Mouse (Mus musculus) MEL (cell line): ENCODE measurements at regions not wholly inside any gene's neighbourhood (a gene's known extent, or its start where the extent isn't known, plus 50 kb on each side); places are given as distances from the start of the nearest gene placed in this dataset.

Source experiments
- DNase-seq: peaks from one replicate; pipeline ENCODE4 v3.0.0; 2011; ENCODE audit warnings: low read depth, low spot score
- H3K27ac ChIP-seq: 2 replicates; pipeline ENCODE4 v1.5.1; 2012; ENCODE audit warnings: low read depth, mild to moderate bottlenecking, control low read depth, low read length, moderate library complexity; ENCODE audit not compliant: control insufficient read depth
- H3K27me3 ChIP-seq, 2 experiments: fragments of 150-350 bp in 1 of 2; sonication (generic) in 1 of 2; 2 replicates each; pipeline ENCODE4 v1.6.1; 2012; ENCODE audit warnings: low read length in 2 of 2, mild to moderate bottlenecking in 2 of 2, improper control_type of control experiment in 1 of 2, moderate library complexity in 1 of 2; ENCODE audit not compliant: insufficient read depth in 2 of 2, control insufficient read depth in 1 of 2
- H3K36me3 ChIP-seq, 2 experiments: 2 replicates each; pipeline ENCODE4 v1.6.1; 2012 to 2014; ENCODE audit warnings: low read length in 2 of 2, improper control_type of control experiment in 1 of 2, inconsistent platforms in 1 of 2, mild to moderate bottlenecking in 1 of 2; ENCODE audit not compliant: insufficient read depth in 2 of 2, control insufficient read depth in 1 of 2
- H3K4me1 ChIP-seq, 2 experiments: fragments of 150-350 bp in 1 of 2; sonication (generic) in 1 of 2; 2 replicates each; pipeline ENCODE4 v1.6.1; 2012; ENCODE audit warnings: low read length in 2 of 2, improper control_type of control experiment in 1 of 2, mild to moderate bottlenecking in 1 of 2; ENCODE audit not compliant: insufficient read depth in 2 of 2, control insufficient read depth in 1 of 2
- H3K4me3 ChIP-seq, 2 experiments: fragments of 150-350 bp in 1 of 2; sonication (generic) in 1 of 2; 2 replicates each; pipeline ENCODE4 v1.5.1; 2012; ENCODE audit warnings: low read depth in 2 of 2, low read length in 2 of 2, mild to moderate bottlenecking in 2 of 2, moderate library complexity in 2 of 2, control low read depth in 1 of 2, improper control_type of control experiment in 1 of 2; ENCODE audit not compliant: control insufficient read depth in 1 of 2, insufficient read depth in 1 of 2
- H3K79me2 ChIP-seq: 2 replicates; pipeline ENCODE4 v1.6.1; 2012; ENCODE audit warnings: mild to moderate bottlenecking, low read length, moderate library complexity; ENCODE audit not compliant: control insufficient read depth, poor library complexity, insufficient read depth
- H3K9ac ChIP-seq: 2 replicates; pipeline ENCODE4 v1.6.1; 2012; ENCODE audit warnings: low read depth, mild to moderate bottlenecking, control low read depth, low read length, moderate library complexity; ENCODE audit not compliant: control insufficient read depth, poor library complexity, severe bottlenecking
- H3K9me3 ChIP-seq: fragments of 150-350 bp; sonication (generic); replicated peaks from 2 replicates; pipeline ENCODE4 v1.6.1; 2012; ENCODE audit warnings: mild to moderate bottlenecking, low read length, improper control_type of control experiment, moderate library complexity; ENCODE audit not compliant: insufficient read depth
- CHD1 ChIP-seq: IDR thresholded peaks from 2 replicates; pipeline ENCODE4 v1.6.1; 2012; ENCODE audit warnings: low read depth, mild to moderate bottlenecking, inconsistent platforms, low read length, improper control_type of control experiment
- CHD2 ChIP-seq: IDR thresholded peaks from 2 replicates; pipeline ENCODE4 v1.6.1; 2011; ENCODE audit warnings: low read length, improper control_type of control experiment
- GABPA ChIP-seq: IDR thresholded peaks from 2 replicates; pipeline ENCODE4 v1.6.1; 2012; ENCODE audit warnings: low read depth, mild to moderate bottlenecking, inconsistent platforms, low read length, improper control_type of control experiment, moderate library complexity
- GATA1 ChIP-seq: IDR thresholded peaks from 2 replicates; pipeline ENCODE4 v1.6.1; 2011; ENCODE audit warnings: low read depth, low read length, improper control_type of control experiment
- HCFC1 ChIP-seq: IDR thresholded peaks from 2 replicates; pipeline ENCODE4 v1.6.1; 2012; ENCODE audit warnings: low read depth, mild to moderate bottlenecking, inconsistent platforms, low read length, improper control_type of control experiment, moderate library complexity
- JUND ChIP-seq: IDR thresholded peaks from 2 replicates; pipeline ENCODE4 v1.6.1; 2011; ENCODE audit warnings: low read depth, mild to moderate bottlenecking, improper control_type of control experiment, low read length
- KAT2A ChIP-seq: conservative IDR thresholded peaks from 2 replicates; pipeline ENCODE4 v1.6.1; 2012; ENCODE audit warnings: low read depth, low read length, improper control_type of control experiment, inconsistent platforms
- MAZ ChIP-seq: IDR thresholded peaks from 2 replicates; pipeline ENCODE4 v1.6.1; 2012; ENCODE audit warnings: low read depth, mild to moderate bottlenecking, inconsistent platforms, low read length, improper control_type of control experiment
- MXI1 ChIP-seq: IDR thresholded peaks from 2 replicates; pipeline ENCODE4 v1.6.1; 2011; ENCODE audit warnings: mild to moderate bottlenecking, low read depth, low read length, improper control_type of control experiment
- MYB ChIP-seq: IDR thresholded peaks from 2 replicates; pipeline ENCODE4 v1.6.1; 2011; ENCODE audit warnings: mild to moderate bottlenecking, low read depth, low read length, improper control_type of control experiment
- NRF1 ChIP-seq: IDR thresholded peaks from 2 replicates; pipeline ENCODE4 v1.6.1; 2014; ENCODE audit warnings: low read depth, mild to moderate bottlenecking, inconsistent platforms, low read length, improper control_type of control experiment, moderate library complexity; ENCODE audit not compliant: poor library complexity, insufficient read depth, severe bottlenecking
- POLR2AphosphoS2 ChIP-seq: IDR thresholded peaks from 2 replicates; pipeline ENCODE4 v1.6.1; 2011; ENCODE audit warnings: low read length, improper control_type of control experiment
- POLR2AphosphoS5 ChIP-seq: IDR thresholded peaks from 2 replicates; pipeline ENCODE4 v1.6.1; 2012; ENCODE audit warnings: low read depth, borderline replicate concordance, mild to moderate bottlenecking, inconsistent platforms, low read length, moderate library complexity, mixed read lengths
- RCOR1 ChIP-seq: IDR thresholded peaks from 2 replicates; pipeline ENCODE4 v1.6.1; 2012; ENCODE audit warnings: low read depth, mild to moderate bottlenecking, inconsistent platforms, low read length, improper control_type of control experiment
- SMC3 ChIP-seq: IDR thresholded peaks from 2 replicates; pipeline ENCODE4 v1.6.1; 2011; ENCODE audit warnings: low read depth, low read length, improper control_type of control experiment
- TBP ChIP-seq: IDR thresholded peaks from 2 replicates; pipeline ENCODE4 v1.8.0; 2011; ENCODE audit warnings: low read depth, low read length, improper control_type of control experiment
- TCF12 ChIP-seq: IDR thresholded peaks from 2 replicates; pipeline ENCODE4 v1.6.1; 2014; ENCODE audit warnings: low read depth, mild to moderate bottlenecking, inconsistent platforms, low read length, improper control_type of control experiment, moderate library complexity
- ZC3H11A ChIP-seq: IDR thresholded peaks from 2 replicates; pipeline ENCODE4 v1.6.1; 2012; ENCODE audit warnings: low read depth, mild to moderate bottlenecking, inconsistent platforms, low read length, improper control_type of control experiment
- ZMIZ1 ChIP-seq: IDR thresholded peaks from 2 replicates; pipeline ENCODE4 v1.6.1; 2012; ENCODE audit warnings: low read depth, mild to moderate bottlenecking, inconsistent platforms, low read length, improper control_type of control experiment, moderate library complexity

DNA sequence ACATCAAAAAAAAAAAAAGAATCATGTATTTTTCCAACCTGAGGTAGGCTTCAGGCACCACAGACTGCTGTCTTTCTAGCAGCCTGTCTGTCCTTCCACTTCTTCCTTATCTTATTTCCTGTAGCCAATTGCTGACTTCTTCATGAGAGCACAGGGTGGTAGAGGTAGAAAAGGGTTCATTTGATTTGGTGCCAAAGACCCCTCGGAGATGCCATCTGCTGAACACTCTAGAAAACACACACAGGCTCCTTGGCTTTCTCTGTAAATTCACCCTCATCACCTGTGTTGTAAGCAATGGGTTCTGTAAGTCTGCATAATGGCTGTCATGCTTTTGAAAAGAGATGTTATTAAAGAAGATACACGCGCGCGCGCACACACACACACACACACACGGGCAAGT, 115.0 kb downstream of the Rnd3 start:
- no peak overlapping the region for H3K27ac ChIP-seq
- TF ChIP-seq CHD1, result no peak
- TF ChIP-seq NRF1, result no peak
- TF ChIP-seq MYB, result no peak
- TF ChIP-seq GATA1, result no peak
- TF ChIP-seq, all 39 proteins: peak for 0
- Histone ChIP-seq H3K9ac (no peak overlapping the region), H3K4me3 (no peak overlapping the region), H3K27me3 (no peaks in the 10 kb centered on the region; a peak in 1 of 4 replicates), H3K9me3 (no peaks in the 10 kb centered on the region), H3K36me3 (no peaks in the 10 kb centered on the region), H3K79me2 (no peaks in the 10 kb centered on the region), H3K4me1 (no peaks in the 10 kb centered on the region)
- DNase-seq, result no peak

DNA sequence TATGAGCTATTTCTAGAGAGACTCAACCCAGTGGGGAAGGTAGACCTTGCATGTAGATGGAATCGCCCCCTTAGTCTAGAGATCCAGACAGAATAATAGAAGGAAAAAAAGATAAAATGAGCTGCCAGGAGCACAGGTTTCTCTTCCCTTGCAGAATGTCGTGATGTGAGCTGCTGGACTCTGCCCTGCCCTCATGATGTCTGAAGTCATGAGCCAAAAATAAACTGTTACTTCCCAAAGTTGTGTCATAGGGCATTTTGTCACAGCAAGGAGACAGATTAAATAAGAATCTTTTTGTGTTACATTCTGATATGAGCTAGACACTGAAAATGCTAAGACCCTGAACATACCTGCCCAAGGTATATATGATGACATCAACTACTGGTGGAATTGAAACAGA, 126.4 kb downstream of the Rnd3 start:
- Histone ChIP-seq H3K9ac (no peak overlapping the region), H3K27me3 (no peaks in the 10 kb centered on the region), H3K36me3 (no peaks in the 10 kb centered on the region), H3K79me2 (no peaks in the 10 kb centered on the region)
- no peak for DNase-seq
- TF ChIP-seq GATA1 (no peak), ZMIZ1 (no peak), POLR2AphosphoS5 (no peak), NRF1 (no peak), ZC3H11A (no peak), RCOR1 (no peak), POLR2AphosphoS2 (no peak), GABPA (no peak), MXI1 (no peak), MAZ (no peak), KAT2A (no peak), SMC3 (no peak), CHD2 (no peak), TCF12 (no peak), HCFC1 (no peak), JUND (no peak), TBP (no peak)
- TF ChIP-seq, all 39 proteins: peak for 0
- no peak overlapping the region for H3K4me3 ChIP-seq
- H3K27ac ChIP-seq, result no peak overlapping the region
- no peaks in the 10 kb centered on the region for H3K9me3 ChIP-seq
- no peaks in the 10 kb centered on the region for H3K4me1 ChIP-seq
